Mouse (Mus musculus) embryonic facial prominence, embryonic 14.5 days (tissue): ENCODE results near the gene Mapk3. TPM values are rescaled to one million over a fixed set of nuclear protein-coding genes. Genes with fewer than 3 reads are reported as not detected.

Experiments used
- ATAC-seq: fragments of 200-750 bp; cut with Nextera tagmentation; 2 replicates; pipeline ENCODE4 v1.8.0; 2017; ENCODE audit warnings: low read depth, moderate number of reproducible peaks, moderate TSS enrichment
- DNase-seq: peaks from one replicate; pipeline ENCODE4 v3.0.0-alpha.2; 2015; ENCODE audit warnings: low spot score
- H3K27ac ChIP-seq: fragments of 300-500 bp; sonication (generic); replicated peaks from 2 replicates; pipeline ENCODE4 v1.5.1; 2014; ENCODE audit warnings: low read depth, mild to moderate bottlenecking, low read length, moderate library complexity
- H3K27me3 ChIP-seq: fragments of 300-500 bp; sonication (generic); replicated peaks from 2 replicates; pipeline ENCODE4 v1.6.1; 2014; ENCODE audit warnings: low read length; ENCODE audit not compliant: control insufficient read depth, insufficient read depth
- H3K36me3 ChIP-seq: fragments of 300-500 bp; sonication (generic); 2 replicates; pipeline ENCODE4 v1.6.1; 2014; ENCODE audit warnings: low read length, mixed read lengths; ENCODE audit not compliant: control insufficient read depth, insufficient read depth
- H3K4me1 ChIP-seq: fragments of 300-500 bp; sonication (generic); 2 replicates; pipeline ENCODE4 v1.6.1; 2014; ENCODE audit warnings: antibody characterized with exemption, low read length; ENCODE audit not compliant: control insufficient read depth, insufficient read depth
- H3K4me2 ChIP-seq: fragments of 300-500 bp; sonication (generic); 2 replicates; pipeline ENCODE4 v1.6.1; 2014; ENCODE audit warnings: low read depth, mild to moderate bottlenecking, low read length, moderate library complexity, mixed read lengths
- H3K4me3 ChIP-seq: fragments of 300-500 bp; sonication (generic); 2 replicates; pipeline ENCODE4 v1.5.1; 2014; ENCODE audit warnings: low read depth, mild to moderate bottlenecking, low read length
- H3K9ac ChIP-seq: fragments of 300-500 bp; sonication (generic); 2 replicates; pipeline ENCODE4 v1.6.1; 2014; ENCODE audit warnings: low read depth, mild to moderate bottlenecking, low read length, moderate library complexity, mixed read lengths
- H3K9me3 ChIP-seq: fragments of 300-500 bp; sonication (generic); 2 replicates; pipeline ENCODE4 v1.6.1; 2016; ENCODE audit warnings: low read length; ENCODE audit not compliant: control insufficient read depth
- WGBS: fragments of 180-500 bp; shearing (Covaris S2); extraction: QIAGEN DNeasy Blood & Tissue Kit; methylation state at CpG from one replicate; pipeline ENCODE4 v1.1.7; 2014; 5-methylcytosine and 5-hydroxymethylcytosine counted together
- polyA plus RNA-seq: library from polyadenylated mRNA; unstranded; fragments of >200 nt; fragmentation: Nextera tagmentation; extraction: Ambion mirVana; gene quantifications from 2 replicates; pipeline ENCODE4 v1.2.1, GENCODE M21; 2014

Gene Mapk3
- polyA plus RNA-seq, 1 experiment from 2014 or later: 61.9 TPM

GRCm38 (mm10) chr7:126800269-126801056, 41.1 kb downstream of the Mapk3 start:
- peak overlapping the region; percentile 82 for H3K4me2 ChIP-seq
- peaks cover 32% of the 10 kb centered on the region for H3K36me3 ChIP-seq
- peak overlapping the region; percentile 88 for H3K4me3 ChIP-seq
- no peaks in the 10 kb centered on the region for H3K27me3 ChIP-seq
- 52% methylated on average over 5 of the region's 5 CpGs for WGBS
- H3K27ac ChIP-seq: peak overlapping the region; percentile 99
- peak overlapping the region; percentile 84 for H3K9ac ChIP-seq
- no peak for ATAC-seq
- no peak for DNase-seq
- H3K9me3 ChIP-seq: no peaks in the 10 kb centered on the region
- peaks cover 11% of the 10 kb centered on the region for H3K4me1 ChIP-seq

- Histone ChIP-seq H3K9me3 (no peaks in the 10 kb centered on the region), H3K27ac (no peak overlapping the region), H3K4me2 (no peak overlapping the region), H3K9ac (no peak overlapping the region), H3K36me3 (peaks cover 28% of the 10 kb centered on the region), H3K27me3 (no peaks in the 10 kb centered on the region), H3K4me3 (no peak overlapping the region), H3K4me1 (peaks cover 11% of the 10 kb centered on the region)
- ATAC-seq: no peak
- 93% methylated on average over 16 of the region's 16 CpGs for WGBS
- DNase-seq: no peak
Measured at GRCm38 (mm10) chr7:126801057-126801422, 41.6 kb downstream of the Mapk3 start.

GRCm38 (mm10) chr7:126802134-126802889, 42.9 kb downstream of the Mapk3 start:
- no peak for DNase-seq
- Histone ChIP-seq H3K27ac (no peak overlapping the region), H3K27me3 (no peaks in the 10 kb centered on the region), H3K4me2 (no peak overlapping the region), H3K36me3 (peaks cover 15% of the 10 kb centered on the region), H3K9ac (no peak overlapping the region), H3K4me1 (peaks cover 10% of the 10 kb centered on the region), H3K9me3 (no peaks in the 10 kb centered on the region), H3K4me3 (no peak overlapping the region)
- ATAC-seq: no peak
- WGBS: 79% methylated on average over 11 of the region's 11 CpGs

DNA sequence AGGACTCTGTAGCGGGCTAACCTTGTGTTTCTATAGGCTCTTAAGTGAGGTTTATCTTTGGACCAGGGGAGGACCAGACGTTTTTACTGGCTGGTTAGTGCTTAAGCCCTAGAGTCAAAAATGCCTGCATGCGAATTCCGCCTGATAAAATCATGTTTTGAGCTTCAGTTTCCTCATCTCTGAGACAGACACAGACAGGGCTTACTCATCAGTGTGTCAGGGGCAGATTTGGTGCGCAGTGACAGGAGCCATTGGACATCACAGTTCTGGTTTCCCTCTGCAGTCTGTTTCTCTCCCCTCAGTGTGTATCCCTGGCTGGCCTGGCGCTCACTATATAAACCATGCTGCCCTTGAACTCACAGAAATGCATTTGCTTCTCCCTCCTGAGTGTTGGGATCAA, 43.8 kb downstream of the Mapk3 start:
- H3K9ac ChIP-seq: no peak overlapping the region
- 87% methylated on average over 6 of the region's 6 CpGs for WGBS
- ATAC-seq: no peak
- peaks cover 14% of the 10 kb centered on the region for H3K4me1 ChIP-seq
- no peaks in the 10 kb centered on the region for H3K27me3 ChIP-seq
- no peak for DNase-seq
- no peak overlapping the region for H3K27ac ChIP-seq
- 0 out of 2 replicates have a peak, but pooled peaks cover 13% of the 10 kb centered on the region for H3K36me3 ChIP-seq
- no peaks in the 10 kb centered on the region for H3K9me3 ChIP-seq
- no peak overlapping the region for H3K4me3 ChIP-seq
- H3K4me2 ChIP-seq: no peak overlapping the region

GRCm38 (mm10) chr7:126803751-126804150, 44.4 kb downstream of the Mapk3 start:
- H3K27me3 ChIP-seq: no peaks in the 10 kb centered on the region
- H3K4me1 ChIP-seq: peaks cover 17% of the 10 kb centered on the region
- H3K9me3 ChIP-seq: no peaks in the 10 kb centered on the region
- H3K4me3 ChIP-seq: no peak overlapping the region
- H3K4me2 ChIP-seq: no peak overlapping the region
- no peak overlapping the region for H3K27ac ChIP-seq
- ATAC-seq: no peak
- DNase-seq: no peak
- no peak overlapping the region for H3K9ac ChIP-seq
- 0 out of 2 replicates have a peak, but pooled peaks cover 13% of the 10 kb centered on the region for H3K36me3 ChIP-seq

- 67% methylated on average over 6 of the region's 6 CpGs for WGBS
- no peak overlapping the region for H3K4me3 ChIP-seq
Measured at GRCm38 (mm10) chr7:126806956-126807355, 47.6 kb downstream of the Mapk3 start.

GRCm38 (mm10) chr7:126807405-126807804, 48.0 kb downstream of the Mapk3 start:
- WGBS: 68% methylated on average over 4 of the region's 4 CpGs
- H3K9me3 ChIP-seq: no peaks in the 10 kb centered on the region
- 0 out of 2 replicates have a peak, but pooled peaks cover 13% of the 10 kb centered on the region for H3K36me3 ChIP-seq
- H3K27ac ChIP-seq: peak overlapping the region; percentile 81; the same call in 1 of the 2 replicates
- peak overlapping the region; percentile 89 for H3K4me2 ChIP-seq
- H3K4me1 ChIP-seq: peaks cover 15% of the 10 kb centered on the region
- ATAC-seq (no peak), DNase-seq (no peak)
- H3K27me3 ChIP-seq: no peaks in the 10 kb centered on the region
- peak overlapping the region; percentile 82; the same call in 1 of the 2 replicates for H3K9ac ChIP-seq
- H3K4me3 ChIP-seq: peak overlapping the region; percentile 67; the same call in 1 of the 2 replicates

More at GRCm38 (mm10) chr7:126806956-126807355, 47.6 kb downstream of the Mapk3 start:
- Histone ChIP-seq H3K9me3 (no peaks in the 10 kb centered on the region), H3K4me1 (peaks cover 15% of the 10 kb centered on the region), H3K27ac (no peak overlapping the region), H3K27me3 (no peaks in the 10 kb centered on the region), H3K36me3 (0 out of 2 replicates have a peak, but pooled peaks cover 13% of the 10 kb centered on the region), H3K4me2 (no peak overlapping the region), H3K9ac (no peak overlapping the region)
- DNase-seq (no peak), ATAC-seq (no peak)

DNA sequence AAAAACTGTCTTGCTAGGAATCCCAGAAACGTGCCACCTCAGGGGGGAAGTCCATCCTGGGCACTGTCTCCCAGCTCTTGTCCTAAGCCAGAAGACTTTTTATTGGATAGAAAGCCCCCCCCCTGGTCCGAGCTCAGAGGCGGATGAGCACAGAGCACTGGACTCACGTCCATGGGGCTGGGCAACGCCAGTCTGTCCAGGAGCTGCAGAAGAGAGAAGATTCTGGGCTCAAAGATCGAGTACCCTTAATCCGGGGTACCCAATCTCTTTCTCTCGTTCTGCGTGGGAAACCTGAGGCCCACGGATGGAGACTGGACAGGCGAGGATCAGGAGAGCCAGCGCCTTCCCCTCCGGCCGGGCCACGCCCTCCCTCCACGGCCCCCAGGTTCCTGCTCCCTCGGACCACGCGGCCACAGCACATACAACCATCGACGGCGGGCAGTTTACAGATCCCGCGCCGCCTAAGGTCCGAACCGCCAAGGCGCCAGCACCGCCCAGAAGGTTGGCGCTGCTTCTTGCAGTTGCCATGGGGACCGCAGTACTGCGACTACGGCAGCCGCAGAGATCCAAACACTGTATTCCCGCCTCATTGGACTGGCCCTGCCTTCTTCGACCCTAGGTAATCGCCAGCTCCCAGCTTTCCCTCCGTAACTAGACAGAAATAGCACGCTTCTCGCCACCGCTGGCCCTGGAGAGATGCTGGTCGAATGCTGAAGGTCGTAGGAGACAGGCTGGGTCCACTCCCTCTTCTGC, 49.5 kb downstream of the Mapk3 start:
- Histone ChIP-seq H3K9me3 (no peaks in the 10 kb centered on the region), H3K9ac (peak overlapping the region; percentile 82), H3K36me3 (0 out of 2 replicates have a peak, but pooled peaks cover 11% of the 10 kb centered on the region), H3K4me2 (peak overlapping the region; percentile 89), H3K27me3 (no peaks in the 10 kb centered on the region), H3K4me3 (peak overlapping the region; percentile 67), H3K4me1 (peaks cover 15% of the 10 kb centered on the region), H3K27ac (peak overlapping the region; percentile 81)
- DNase-seq: peak; percentile 96
- peak; percentile 97 for ATAC-seq
- WGBS: 0% methylated on average over 19 of the region's 43 CpGs
